Mouse (Mus musculus) layer of hippocampus, adult 18-20 months (tissue): ENCODE data around the gene Umodl1. TPM values are rescaled to one million over a fixed set of nuclear protein-coding genes. Genes with fewer than 3 reads are reported as not detected.

ENCODE experiments used
- DNase-seq, 2 experiments: peaks; one replicate each; pipeline ENCODE4 v3.0.0; 2022; ENCODE audit warnings: low spot score in 2 of 2
- microRNA-seq, 2 experiments: library from miRNA; unstranded; fragments of <30 nt; microRNA quantifications; one replicate each; pipeline ENCODE4 v1.2.0; 2021
- total RNA-seq, 2 experiments: library from RNA; stranded (reverse); gene quantifications; 2 replicates each; pipeline ENCODE4 v1.2.3; 2021

Umodl1 gene
- total RNA-seq, 2 experiments from 2014 or later = 0.50 to 0.74 TPM

DNA sequence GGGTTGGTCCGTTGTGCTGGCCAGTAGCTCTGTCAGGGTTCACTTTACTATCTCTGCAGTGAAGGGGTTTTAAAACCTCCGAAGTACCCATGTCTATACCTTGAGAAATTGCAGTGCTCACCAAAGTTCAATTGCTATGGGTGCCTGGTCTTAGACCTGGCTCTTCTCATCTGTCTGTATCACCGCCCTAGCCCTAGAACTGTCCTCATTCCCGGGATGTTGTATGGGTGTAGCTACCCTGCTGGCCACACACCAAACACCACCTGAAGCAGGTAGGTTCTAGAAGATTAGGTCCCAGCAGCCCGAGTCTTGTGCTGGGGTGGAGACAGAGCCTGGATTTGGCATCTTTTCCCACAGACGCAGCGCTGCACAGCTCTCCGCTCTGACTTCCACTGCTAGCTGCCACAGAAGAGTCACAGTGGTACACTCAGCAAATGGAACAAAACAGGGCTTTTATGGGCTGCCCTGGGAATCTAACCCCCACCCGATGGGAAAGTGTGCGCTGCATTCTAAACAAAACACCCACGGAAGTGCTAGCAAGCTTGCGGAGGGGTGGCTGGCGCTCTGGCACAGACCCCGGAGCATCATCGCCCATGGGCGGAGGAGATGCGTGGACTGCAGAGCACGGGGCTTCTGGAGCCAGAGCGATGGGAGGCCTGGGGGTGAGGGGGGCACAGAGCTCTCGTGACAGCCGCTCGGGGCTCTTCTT is 81.9 kb downstream of the Umodl1 start:
- peak; percentile 69 to 85 for DNase-seq

DNA sequence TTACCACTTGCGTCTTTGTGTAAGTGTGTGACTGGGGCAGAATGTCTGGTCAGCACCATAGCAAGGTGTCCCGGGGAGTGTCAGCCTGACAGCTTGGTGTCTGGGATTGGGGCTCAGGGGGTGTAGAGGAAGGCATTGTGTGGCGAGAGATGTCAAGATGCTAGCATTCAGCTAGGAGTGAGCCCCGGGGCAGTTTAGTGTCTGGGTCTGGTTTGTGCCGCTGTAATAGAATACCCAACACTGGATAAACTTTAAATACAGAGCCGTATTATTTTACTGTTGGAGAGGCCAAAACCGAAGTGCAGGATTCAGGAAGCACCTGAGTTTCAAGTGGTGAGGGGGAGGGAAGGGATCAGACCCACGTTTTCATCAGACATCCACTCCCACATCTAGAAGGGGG is 82.9 kb downstream of the Umodl1 start:
- no peak for DNase-seq

DNA sequence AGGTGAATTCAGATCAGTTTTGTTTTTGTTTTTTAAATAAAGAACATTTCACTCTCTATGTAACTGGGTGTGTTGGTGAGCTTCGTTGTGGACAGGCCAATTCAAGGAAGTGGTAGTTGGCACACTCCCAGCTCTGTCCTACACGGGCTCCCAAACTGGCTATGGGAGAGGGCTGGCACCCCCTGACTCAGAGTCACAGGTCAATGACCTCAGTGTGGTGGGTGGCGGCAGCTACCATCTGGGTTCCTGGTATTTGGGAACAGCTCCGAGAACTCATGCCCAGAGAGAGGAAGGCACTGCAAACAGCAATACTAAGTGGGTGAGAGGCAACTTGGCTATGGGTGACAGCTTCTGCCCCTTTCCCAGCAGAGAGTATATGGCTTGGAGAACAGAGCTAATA is 83.9 kb downstream of the Umodl1 start:
- peak in 1 of 2 experiments; percentile 41 for DNase-seq

DNA sequence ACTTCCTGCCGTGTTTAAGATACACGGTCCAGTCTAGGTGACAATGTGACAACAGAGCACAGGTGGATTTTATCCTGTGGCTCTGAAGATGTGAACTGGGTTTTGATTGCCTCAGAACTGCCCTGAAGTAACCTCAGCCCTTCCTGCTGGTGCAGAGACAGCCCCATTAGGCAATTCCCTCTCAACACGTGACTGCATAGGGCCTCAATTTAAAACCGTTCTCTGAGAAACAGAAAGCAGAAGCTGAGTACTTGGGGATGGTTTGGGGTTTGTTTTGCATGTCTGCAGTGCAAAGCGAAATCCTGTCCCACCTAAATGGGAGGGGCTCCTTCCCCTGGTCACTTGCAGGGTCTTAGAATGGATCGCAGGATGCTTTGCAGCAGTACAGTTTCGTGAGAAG is 85.2 kb downstream of the Umodl1 start:
- DNase-seq = no peak

DNA sequence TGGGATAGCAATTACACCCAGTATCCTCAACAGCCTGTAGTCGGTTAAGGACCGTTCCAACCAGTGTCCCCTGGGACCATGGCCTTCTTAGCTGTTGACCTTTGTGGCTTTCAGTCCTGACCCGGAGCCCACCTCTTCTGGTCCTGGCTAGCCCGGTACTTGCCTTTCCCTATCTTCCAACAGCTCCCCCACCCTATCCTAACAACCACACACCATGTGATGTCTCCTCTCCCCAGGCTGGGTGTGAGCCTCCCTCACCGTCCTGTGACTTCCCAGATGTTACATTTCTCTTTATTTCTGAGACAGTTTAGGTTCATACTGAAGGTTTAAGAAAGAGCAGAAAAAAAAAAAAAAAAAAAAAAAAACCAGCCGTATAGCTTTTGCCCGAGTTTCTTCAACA is 86.0 kb downstream of the Umodl1 start:
- DNase-seq = no peak

DNA sequence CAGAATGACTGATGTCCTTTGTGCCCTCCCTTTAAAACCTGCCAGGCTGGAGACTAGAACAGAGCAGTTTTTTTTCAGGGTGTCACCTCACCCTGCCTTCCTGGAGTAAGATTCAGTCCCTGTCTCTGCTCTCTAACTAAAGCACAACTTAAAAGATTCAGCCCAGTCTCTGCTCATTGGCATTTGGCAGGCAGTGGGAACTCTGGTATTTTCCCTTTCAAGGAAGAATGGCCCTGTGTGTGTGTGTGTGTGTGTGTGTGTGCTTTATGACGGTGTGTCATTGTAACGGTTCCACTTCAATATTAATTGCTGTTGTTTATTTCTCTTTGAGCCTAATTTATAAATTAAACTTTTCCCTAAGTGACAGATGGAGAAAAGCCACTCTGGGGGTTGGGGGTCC is 88.3 kb downstream of the Umodl1 start:
- DNase-seq = no peak

DNA sequence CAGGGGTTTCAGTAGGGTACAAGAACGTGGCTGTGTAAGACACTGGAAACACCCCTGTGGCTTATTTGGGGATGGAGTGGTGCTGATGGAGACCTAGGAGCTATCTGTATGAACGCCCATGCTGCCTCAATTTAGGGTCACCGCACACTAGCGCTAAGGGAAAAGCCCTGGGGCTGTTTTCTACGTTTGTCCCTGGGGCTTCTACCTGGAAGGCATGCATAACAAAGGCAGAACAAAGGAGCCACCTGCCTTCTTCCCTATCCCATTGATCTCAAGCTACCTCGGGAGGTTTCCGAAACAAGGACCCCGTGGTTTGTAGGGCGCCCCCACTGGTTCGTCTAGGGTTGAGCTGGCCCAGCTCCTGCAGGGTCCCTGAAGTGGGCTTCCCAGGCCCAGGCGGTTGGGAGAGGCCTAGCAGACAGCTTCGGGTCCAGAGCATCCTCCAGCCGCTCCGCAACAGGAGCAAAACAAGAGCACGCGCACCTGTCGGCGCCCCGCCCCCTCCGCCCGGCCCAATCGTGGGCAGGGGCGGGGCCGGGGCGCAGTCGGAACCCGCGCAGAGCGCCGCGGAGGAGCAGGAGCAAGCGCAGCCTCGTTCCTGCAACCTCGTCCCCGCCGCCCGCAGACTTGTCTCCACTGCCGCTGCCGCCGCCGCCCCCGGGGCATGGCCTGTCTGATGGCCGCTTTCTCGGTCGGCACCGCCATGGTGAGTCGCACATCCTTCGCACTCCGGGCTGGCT is 102.9 kb downstream of the Umodl1 start, which contains the start of gene Abcg1:
Gene Abcg1, plus strand, starts transcription at position 525 of the 740 bp plus-strand sequence.
- peak; percentile 50 to 82 for DNase-seq

DNA sequence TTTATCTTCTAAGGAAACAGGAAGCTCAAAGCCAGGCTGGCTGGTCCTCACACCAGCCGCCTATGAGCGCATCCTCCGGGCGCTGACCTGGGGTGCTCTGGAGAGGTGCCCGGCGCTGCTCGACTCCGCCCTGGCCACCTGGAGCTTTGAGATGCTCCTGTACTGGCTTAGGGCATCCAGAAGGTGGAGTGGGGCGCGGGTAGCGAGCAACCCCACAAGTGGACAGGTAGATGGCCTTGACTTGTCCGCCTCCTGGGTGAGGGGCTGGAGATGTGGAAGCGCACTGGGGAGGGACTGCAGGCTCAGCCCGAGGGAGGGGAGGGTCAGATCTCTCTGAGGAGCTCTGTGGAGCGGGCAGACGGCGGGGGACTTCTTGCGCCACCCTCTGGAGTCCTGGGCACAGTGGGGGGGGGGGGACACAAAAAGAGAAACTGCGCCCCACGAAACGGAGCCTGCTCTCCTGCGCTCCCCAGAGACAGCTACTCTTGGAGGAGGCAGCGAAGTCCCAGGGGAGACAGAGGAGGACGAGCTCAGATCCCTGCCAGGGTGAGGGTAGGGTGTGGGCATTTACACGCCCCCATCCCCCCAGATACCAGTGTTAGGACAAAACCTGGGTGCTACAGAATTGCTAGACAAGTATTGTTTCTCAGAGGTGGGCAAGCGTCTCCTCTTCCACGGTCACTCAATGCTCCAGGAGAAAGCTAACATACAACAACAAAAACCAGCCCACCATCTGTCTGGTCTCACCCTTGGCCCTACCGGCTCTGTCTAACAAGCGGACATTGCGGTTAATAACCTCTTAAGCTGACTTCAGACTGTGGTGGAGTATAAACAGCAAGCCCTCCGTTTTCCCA is 103.7 kb downstream of the Umodl1 start:
- DNase-seq = peak in 1 of 2 experiments; percentile 50

DNA sequence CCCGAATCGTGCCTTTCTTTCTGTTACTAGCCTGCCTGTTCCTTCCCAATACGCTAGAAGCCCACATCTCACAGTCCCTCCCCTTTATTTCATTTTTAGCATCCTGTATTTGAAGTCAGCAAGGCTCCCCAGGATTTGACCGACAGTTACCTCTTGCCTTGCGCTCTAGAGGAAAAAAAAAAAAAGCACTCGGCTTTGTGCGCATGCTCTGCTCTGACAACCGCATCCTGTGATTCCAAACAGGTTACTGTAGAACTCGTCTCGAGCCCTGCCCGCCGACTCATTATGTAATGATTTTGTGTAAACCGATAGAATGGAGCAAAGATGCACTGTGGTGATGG is 104.3 kb downstream of the Umodl1 start:
- peak; percentile 74 to 90 for DNase-seq

DNA sequence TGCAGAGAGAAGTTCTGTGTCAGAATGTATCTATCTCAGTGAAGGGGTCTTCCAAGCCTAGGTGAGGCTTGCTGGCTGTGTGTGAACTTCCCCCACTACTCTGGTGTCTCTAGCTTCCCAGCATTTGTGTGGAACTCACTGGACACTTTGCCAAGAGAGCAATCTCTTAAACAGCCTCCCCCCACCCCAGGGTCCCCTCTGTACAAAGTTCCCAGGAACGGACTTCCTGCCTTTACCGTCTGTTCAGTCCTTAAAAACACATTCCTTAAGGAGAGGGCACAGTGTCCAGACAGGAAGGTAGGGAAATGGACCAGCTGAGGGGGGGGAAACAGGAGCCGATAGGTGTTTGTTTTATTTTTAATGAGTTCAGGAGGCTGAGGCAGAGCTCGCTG is 105.8 kb downstream of the Umodl1 start:
- no peak for DNase-seq

Small RNA genes lying within 50 kb of the gene (microRNA-seq; reads per million reads assigned to microRNA genes)
- 0 reads per million in 2 experiments for gene Gm24026

Other genes starting within 250 kb of the Umodl1 start
- gene Glp1r, start 52.8 kb upstream of the Umodl1 start, total RNA-seq = 1 to 10 TPM; 2.3 to 3.1 TPM
- 10 to 100 TPM; 84.0 to 84.6 TPM for gene Abcg1, start 103.0 kb downstream of the Umodl1 start, total RNA-seq
- not detected for gene Tff3, start 175.0 kb downstream of the Umodl1 start, total RNA-seq
- gene Tff2, start 189.6 kb downstream of the Umodl1 start, total RNA-seq = not detected
- not detected for gene Tff1, start 210.6 kb downstream of the Umodl1 start, total RNA-seq
- gene Tmprss3, start 244.3 kb downstream of the Umodl1 start, total RNA-seq = not detected